Mouse (Mus musculus) layer of hippocampus, adult 18-20 months (tissue): ENCODE measurements at regions not wholly inside any gene's neighbourhood (a gene's known extent, or its start where the extent isn't known, plus 50 kb on each side); places are given as distances from the start of the nearest gene placed in this dataset.

ENCODE experiments used
- DNase-seq, 2 experiments: peaks; one replicate each; pipeline ENCODE4 v3.0.0; 2022; ENCODE audit warnings: low spot score in 2 of 2

DNA sequence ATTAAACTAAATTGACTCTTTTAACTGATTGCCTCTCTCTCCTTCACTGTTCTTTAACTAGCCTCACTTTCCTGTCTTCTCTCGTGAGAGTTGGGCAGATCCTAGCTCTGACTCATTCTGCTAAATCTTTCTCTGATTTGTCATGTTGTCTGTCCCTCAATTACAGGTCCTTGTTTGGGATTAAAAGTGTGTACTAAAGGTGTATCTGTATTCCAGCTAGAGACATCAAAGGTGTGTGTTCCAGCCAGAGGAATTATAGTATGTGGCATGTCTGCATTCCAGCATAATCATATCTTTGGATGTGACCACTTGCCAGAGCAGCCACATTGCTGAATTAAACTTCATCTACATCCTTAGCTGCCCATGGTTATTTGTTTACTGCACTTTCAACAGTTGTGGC, 167.5 kb upstream of the Fam83b start:
- no peak for DNase-seq

DNA sequence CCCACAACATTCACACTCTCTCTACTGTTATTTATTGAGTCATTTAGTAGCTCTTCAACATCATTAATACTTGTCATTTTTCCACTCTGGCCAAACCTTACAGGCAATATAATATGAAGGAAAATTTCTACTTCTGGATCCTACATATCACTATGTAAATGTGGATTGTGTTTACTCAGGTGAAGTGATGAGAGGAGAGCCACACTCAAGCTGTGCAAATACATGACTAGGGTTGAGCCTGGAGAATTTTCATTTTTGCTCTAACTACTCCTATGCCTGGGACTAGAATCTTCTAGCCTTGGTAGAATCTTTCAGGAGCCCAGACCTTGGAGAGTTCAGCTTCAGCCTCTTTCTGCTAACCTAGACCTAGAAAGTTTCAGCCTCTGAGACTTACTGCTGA, 166.9 kb upstream of the Fam83b start:
- no peak for DNase-seq

DNA sequence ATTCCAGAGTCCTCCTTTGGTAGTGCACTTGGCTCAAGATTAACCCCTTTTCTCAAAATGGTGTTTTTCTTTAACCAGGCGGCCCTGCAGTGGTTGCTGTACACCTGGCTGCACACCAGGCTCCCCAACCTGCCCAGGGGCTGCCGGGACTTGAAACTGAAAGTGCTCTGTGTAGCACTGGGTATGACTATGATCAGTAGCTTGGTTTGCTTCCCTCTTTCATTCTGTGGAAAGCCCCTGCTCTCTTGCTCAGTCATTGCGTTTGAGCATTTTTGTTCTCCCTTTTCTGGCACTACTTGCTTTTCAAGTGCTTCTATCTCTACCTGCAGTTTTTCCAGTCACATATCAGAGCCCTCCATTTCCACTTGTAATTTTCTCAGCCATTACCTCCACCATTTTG, 156.0 kb upstream of the Fam83b start:
- no peak for DNase-seq

DNA sequence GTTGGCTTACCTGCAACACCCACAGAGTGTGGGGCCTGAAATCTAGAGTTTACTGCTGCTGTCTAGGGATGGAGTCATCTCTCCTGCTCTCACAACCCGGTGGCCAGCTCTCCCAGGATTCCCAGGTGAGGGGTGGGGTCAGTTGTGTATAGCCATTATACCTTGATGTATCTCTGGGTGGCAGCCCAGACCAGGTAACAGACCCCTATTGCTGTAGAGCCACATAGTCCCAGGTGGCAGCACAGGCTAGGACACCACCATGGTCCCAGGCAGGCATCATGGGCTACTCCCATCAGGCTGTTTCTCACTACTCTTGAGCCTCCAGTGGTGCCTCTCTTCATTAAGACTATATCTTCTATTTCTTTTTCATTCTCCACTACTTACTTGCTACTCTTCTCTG, 148.9 kb upstream of the Fam83b start:
- DNase-seq: no peak

DNA sequence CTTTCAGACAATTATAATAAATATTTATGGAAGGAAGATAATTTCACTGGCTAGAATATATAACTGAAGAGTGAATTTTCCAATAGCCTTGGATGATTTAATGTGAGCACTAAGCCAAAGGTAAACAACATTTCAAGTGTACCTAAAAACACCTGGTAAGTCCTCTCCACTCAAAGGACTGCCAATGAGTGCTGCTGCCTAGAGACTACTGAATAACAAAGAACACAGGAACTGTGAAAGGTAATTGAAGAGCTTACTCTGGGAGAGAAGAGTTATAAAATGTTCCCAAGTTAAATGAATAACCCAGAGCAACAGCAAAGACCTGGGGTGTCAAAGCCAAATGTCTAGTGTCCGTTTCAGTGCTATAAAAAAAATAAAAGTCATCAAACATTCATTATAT, 139.5 kb upstream of the Fam83b start:
- DNase-seq: no peak

DNA sequence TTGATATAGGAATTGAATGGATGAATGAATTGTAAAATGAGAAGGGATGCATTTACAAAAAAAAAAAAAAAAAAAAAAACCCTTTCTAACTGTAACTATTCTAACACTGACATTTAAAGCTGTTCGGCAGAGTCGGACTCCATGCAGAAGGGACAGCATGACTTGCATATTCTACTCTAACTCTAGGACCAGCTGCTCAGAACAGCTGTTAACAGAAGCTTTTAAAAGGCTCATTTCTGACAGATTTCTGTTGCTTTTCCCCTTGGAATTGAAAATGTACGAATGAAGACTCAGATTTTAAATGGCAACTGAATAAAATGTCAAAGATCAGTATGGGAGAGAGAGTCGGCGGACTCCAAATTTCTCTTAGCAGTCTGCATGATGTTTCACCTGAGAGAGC, 138.9 kb upstream of the Fam83b start:
- DNase-seq: peak; percentile 38 to 60

DNA sequence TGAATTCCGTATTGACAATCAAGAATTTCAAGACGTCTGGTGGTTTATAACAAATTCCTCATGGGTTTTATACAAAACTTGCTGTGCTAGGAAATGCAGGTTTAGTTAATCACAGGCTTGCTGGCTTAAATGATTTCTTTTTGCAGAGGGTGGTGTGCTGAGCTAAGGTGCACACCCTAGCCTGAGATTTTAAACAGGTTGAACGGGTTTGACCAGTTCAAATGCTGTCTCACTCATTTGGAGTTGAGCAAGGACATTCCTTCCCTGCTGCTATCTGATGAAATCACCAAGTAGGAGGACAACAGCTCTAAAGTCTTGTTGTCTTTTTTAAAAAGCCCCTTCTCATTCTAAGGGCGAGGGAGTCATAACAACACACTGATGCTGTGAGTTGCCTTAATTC, 128.6 kb upstream of the Fam83b start:
- DNase-seq: no peak

DNA sequence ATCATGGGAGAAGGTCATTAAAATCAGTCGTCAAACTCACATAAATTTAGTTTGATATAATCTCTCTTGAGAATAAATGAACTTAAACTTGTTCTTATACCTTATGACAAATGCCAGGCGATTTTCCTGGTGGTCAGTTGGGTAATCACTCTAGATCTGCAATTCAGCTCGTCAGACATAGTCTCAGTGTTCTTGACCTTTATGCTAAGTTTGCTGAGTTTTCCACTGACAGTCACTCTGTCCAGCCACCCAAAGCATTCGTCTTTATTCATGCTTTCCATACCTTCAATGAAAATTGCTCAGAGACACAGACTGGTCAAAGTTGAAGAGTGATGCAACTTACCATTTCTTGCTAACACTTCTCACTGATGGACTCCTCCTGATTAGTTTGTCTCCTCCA, 126.1 kb upstream of the Fam83b start:
- DNase-seq: no peak

DNA sequence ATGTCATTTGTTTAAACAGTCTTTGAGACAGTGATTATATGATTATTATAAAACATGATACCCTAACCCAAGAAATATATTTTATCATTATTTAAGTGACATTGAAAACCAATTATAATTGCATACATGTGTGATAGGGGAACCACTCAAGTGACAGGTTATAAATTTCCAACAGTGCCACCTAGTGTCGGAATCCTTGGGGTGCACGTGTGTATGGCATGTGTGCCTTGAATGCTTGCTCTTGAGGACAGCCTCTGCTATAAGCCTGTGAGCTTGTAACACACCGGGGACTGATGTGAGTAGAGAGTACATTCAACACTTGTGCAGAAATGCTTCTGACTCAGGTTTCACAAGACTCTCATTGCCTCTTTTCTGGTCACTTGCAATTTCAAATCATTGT, 93.9 kb upstream of the Fam83b start:
- peak; percentile 43 to 79 for DNase-seq

DNA sequence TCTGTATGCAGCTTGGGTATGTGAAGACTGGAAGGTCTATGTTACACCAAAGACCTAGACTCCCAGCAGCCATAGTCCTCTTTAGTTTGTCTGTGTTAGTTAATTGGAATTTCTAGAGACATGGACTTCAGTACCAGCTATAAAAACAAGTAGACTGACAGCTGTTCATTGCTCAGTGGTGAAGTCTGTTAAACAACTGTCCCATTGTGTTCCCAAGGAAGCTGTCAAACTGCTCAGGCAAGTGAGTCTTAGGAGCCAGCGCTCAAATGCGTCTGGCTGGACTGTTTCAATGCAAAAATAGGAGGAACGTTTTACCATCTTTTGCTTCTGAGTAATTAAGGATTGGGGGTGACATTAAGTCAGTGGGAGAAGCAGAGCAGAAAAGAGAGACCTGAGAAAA, 92.9 kb upstream of the Fam83b start:
- DNase-seq: no peak

DNA sequence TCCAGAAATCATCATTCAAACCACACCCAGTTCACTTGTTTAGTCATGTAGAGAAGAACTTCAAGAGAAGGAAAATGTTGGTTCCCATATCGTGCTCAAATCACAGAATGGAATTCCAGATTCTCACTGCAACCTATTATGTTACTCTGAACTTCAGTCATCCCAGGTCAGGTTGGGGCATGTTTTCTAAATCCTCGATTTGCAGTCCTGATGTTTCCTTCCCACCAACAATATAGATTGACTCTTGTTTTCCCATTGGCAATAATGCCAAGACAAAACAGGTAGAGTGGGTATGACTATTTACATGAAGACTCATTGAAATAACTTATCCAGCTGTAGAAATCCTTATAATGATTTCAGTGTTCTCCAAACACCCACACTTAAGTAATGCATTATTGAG, 86.4 kb upstream of the Fam83b start:
- DNase-seq: no peak

DNA sequence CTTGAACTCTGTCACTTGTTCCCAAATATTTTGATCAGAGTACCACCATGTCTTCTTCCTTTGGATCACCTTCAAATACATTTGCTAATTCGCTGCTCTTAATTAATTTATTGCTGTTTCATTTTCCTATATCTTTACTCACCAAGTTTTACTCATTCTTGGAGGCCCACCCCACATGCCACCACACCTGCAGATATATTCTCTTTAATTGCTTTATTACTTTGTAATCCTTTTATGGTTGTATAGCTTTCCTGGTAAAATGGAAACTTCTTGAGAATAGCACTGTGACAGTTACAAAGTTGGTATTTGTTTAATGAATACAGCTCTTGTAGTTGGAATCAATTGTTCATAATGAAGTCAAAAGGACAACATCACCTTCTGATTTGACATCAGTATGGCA, 82.6 kb upstream of the Fam83b start:
- no peak for DNase-seq

DNA sequence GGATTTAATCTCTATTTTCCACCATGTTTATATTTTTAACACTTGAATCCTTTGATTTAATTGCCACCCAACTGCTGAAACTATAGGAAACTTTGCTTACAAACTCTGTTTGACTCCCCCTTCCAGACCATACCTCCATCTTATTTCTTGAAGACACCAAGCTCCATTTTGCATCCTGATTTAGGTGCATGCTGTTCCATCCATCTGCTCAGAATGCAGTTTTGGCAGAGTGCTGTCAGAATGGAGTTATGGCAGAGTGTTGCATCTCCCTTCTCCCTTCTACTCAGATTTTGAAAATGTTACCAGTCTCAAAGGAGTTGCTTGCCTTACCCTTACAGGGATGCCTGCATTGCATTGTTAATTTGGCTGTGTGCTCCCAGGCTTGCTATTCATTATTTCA, 79.5 kb upstream of the Fam83b start:
- DNase-seq: no peak
